Mouse (Mus musculus) thymus, postnatal 4 days (tissue): ENCODE results near the gene Psmc5.
"Not testable (repeated sequence)": the region's sequence is repeated elsewhere in the genome, so short reads cannot be mapped to it uniquely, and the experiment has no call there.

Experiments
- DNase-seq: peaks from one replicate; pipeline ENCODE4 v3.0.0; 2021

The Psmc5 gene

DNA sequence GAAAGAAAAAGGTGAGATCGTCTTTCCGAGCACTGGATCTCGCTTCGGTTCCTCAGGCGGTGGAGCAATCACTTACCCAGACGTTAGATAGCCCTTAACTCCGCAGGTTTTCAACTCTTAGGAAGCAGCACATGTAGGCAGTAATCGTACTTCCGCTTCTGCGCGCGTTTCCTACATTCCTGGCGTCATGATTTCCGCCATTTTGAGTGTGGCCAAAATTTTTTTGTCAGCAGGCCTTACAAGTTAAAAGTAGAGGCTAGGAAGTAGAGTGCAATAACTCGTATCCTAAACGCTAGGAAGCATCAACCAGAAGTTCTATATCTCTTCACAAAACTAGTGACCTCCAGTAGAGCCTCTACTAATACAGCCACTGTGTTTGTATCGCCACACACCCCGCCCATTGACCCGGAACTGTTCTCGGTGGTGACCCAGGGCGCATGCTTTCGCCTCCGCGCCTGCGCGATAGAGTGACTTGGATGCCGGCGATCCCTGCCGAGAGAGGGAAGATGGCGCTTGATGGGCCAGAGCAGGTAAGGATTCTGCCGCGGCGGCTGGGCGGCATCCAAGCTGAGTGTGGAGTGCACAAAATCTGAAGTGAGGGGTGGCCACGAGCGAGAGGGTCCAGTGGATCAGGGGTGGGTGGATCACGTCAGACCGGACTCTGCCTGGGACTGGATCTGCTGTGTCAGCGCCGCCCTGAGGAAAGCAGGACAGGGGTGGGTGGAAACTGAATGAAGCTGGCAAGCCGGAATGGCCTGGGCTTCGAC is at the start of gene Psmc5, which contains the start of gene Ftsj3:
Gene Psmc5, plus strand, starts transcription at position 470 of the 767 bp plus-strand sequence.
Gene Ftsj3, minus strand, starts transcription at position 395 of the 767 bp plus-strand sequence.
- peak; percentile 100 for DNase-seq

DNA sequence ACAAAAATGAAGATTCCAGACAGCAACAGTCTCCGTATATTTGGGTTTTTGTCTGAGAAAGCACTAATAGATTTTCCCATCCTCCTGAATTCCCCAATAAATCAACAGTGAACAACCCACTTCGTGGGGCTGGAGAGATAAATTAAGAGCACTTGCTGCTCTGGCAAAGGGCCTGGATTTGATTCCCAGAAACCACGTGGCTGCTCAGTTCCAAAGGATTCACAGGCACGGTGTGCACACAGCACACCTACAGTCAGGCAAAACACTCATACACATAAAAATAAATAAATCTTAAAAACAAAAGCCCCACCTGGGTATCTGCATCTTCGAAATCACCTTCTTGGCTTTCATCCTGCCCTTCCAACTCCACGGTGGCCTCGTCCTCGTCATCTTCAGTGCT is 43.2 kb upstream of the Psmc5 start:
- DNase-seq, result no peak

DNA sequence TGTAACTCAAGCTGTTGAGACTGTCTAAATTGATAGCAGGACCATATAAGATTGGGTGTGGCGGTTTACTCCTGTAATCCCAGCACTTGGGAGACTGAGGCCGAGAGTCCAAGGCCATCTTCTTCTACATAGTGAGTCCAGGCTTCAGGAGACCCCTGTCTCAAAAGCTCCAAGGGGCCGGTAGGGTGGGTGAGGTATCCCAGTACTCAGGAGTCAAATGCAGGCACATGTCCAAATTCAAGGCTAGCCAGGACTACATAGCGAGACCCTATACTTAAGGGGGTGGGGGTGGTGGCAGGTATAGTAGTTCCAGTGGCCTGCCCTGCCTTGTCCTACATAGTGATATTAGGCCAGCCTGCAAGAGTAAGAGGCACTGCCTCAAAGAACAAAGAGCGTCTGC is 41.1 kb upstream of the Psmc5 start:
- DNase-seq, result no peak

DNA sequence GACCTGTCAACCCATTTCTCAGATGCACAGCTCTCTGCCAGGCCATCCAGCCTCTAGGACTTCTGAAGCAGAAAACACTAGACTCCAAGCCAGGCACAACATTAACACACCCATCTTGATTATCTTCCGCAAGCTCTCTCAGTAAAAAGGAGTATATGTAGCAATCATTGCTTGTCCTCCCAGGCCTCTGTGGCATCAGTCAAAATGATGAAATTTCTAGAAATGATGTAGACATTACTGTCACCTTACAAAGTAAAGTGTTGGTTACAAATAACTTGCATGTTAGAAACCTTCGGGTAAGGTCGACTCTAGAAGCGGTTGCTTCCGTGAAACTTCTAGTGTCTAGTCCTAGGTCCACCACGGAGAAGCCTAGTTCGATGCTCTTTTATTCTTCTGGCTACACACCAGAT is 40.5 kb upstream of the Psmc5 start:
- DNase-seq, result no peak

DNA sequence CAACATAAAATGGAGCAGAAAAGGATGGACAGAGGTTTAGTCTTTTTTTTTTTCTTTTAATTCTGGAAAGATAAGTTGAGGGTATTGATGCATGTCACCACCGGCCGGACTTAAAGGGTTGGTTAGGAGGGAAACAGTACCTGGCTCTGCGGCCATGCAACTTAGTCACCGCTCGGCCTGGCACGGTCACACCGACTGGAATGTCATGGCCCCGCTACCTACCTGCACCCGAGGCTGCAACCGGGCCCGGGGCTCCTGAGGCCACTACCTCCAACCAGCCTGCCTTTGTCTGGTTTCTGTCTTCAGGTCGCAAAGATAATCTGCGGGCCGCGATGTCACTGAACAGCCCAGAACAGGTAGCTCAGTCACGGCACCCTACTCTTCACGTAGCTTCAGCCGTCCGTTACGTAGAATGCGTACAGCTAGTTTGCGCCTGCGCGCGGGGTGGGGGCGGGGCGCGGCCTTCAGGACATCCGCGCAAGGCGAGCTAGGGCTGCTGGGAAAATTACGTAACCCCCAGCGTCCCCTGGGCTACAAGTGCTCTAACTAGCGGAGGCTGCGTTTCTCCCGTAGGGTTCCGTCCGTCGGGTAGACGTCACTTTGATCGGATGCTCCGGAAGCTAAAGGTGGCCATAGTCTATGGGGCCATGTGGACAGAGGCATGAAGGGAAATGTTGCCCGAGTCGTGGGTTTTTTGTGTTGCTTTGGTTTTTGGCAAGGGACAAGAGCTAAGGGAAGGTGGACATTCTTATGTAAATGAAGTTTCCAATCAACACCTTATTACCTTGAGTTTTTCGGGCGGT is 39.8 kb upstream of the Psmc5 start, which contains the start of gene Ccdc47:
Gene Ccdc47, minus strand, starts transcription at position 418 of the 803 bp plus-strand sequence.
- DNase-seq, result peak; percentile 90

DNA sequence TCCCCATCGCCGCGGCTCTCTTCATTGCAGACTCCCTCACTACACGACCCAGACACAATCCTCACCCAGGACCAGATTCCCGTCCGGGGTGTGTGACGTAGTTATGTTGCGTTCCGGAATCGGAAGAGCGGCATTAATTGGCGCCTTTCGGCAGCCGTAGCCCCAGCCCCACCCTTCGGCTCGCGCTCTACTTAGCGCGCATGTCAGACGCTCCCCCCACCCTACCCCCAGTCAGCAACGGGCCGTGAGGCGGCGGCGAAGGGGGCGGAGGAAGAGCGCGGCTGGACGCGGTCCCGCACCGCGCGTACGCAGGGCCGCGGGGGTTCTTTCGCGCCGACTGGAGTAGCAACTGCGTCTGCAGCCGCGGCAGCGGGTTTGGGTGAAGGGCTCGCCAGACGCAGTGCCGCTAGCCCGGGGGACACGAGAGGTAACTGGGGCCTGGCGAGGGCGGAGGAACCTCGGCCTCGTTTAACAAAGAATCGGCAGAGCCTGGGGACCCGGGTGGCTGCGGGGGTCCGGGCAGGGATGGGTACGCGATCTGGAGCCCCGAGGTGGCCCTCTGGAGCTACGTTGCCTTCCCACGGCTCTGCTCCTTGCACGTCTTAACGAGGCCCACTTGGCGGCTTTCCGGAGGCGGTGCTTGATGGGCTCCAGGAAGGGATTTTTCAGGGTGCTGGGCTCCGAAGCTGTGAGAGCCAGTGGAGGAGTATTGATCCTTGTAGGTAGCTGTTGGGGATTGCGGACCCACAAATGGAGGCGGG is 39.0 kb upstream of the Psmc5 start, which contains the start of gene Ddx42:
Gene Ddx42, plus strand, starts transcription at position 197 of the 761 bp plus-strand sequence.
- peak; percentile 90 for DNase-seq

DNA sequence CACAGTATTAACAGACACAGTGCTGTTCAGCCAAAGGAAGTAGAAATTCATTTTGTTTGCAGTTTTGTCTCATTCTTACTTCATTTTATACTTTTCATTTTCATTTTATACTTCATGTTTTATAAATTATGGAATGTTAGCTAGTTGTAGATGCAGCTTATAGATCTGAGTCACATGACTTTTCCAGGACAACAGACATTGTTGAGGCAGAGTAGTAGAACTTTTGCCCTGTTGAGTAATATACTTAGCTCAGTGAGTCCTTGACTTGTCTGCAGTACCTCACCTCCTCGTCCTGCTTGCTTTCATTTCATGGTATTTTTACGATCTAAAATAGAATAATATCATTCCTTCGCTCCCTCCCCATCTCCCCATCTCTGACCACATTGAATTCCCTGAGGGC is 35.4 kb upstream of the Psmc5 start:
- no peak for DNase-seq

DNA sequence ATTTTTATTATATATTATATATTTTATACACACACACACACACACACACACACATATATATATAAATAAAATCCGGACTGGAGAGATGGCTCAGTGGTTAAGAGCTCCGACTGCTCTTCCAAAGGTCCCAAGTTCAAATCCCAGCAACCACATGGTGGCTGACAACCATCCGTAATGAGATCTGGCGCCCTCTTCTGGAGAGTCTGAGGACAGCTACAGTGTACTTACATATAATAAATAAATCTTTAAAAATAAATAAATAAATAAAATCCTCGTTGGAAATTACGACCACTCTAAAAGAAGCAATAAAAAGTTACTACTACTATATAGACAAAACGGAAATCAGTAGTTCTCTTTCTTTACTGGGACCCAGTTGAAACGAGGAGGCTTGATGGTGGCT is 22.0 kb upstream of the Psmc5 start:
- DNase-seq, result not testable (repeated sequence)

DNA sequence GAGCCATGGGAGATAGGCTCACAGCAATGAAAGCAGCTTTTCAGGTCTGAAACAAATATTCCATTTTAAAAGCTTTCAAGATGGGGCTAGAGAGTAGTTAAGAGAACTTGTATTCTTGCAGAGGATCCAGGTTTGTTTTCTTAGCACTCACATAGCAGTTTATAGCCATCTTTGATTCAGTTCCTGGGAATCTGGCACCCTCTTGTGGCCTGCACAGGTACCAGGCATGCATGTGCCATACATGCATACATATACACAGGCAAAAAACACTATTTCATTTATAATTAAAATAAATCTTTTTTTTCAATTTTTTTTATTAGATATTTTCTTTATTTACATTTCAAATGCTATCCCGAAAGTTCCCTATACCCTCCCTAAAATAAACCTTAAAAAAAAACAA is 9.1 kb upstream of the Psmc5 start:
- peak; percentile 65 for DNase-seq

DNA sequence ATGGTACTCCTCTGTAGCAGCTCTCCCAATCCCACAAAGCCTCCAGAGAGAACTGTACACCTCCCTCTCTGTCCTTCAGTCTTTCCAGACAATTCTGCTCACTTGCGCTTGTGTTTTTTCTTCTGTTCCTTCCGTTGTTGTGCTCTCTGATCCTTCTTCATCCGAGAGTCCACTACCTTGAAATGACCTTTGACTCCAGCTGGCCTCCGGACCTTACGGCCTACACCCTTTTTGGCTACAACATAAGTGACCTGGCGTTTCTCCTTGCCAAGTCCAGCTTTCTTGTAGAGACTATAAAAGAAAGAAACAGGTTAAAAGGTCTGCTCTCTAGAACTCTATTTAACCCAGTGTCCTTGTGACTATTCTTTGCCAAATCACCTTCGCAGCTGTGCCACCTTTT is 6.6 kb upstream of the Psmc5 start:
- no peak for DNase-seq

DNA sequence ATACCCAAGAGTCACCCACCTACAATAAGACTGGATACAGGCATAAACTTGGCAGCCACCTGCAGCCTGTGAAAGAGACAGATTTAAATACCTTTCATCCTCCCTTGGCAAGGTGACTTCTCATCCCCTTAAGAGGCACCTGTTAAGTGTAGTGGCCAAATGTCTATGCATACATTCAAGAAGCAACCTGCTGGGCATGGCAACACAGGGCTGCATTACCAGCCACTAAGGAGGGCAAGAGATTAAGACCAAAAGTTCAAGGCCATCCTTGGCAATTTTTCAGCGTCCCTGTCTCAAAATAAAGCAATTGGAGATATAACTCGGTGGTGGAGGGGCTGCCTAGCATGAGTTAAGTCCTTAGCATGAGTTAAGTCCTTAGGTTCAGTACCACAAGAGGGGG is 1.2 kb upstream of the Psmc5 start:
- DNase-seq, result no peak

DNA sequence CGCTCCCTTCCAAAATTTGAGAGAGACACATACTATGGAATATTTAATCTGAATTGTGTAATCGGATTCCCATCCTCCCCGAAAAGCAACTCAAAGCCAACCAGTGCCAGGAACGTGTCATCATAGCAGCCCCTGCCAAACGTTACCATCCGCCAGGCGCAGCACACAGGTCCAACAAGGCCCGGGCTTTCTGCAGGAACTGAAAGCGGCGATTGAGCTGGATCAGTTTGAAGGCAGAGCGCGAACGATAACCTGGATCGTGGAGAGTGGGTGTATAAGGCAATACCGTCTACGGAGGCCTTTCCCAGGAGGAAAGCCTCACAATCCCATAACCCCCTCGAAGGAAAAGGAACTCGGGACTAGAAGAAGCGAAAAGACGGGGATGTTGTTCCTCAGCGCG is 780 bp upstream of the Psmc5 start:
- no peak for DNase-seq

DNA sequence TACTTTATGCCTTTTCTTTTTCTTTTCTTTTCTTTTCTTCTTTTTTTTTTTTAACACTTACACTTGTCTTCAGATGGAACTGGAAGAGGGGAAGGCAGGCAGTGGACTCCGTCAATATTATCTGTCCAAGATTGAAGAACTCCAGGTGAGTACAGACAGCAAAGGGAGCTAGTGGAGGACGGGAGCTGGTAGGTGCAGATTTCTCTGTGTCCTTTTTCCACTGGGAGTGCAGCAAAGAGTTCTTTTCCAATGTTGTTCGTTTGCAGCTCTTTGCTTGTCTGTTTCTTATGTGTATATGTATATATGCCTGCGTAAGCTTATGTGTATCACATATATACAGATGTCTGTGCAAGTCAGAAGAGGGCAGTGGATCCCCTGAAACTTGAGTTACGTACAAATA is 821 bp downstream of the Psmc5 start:
- DNase-seq, result no peak

DNA sequence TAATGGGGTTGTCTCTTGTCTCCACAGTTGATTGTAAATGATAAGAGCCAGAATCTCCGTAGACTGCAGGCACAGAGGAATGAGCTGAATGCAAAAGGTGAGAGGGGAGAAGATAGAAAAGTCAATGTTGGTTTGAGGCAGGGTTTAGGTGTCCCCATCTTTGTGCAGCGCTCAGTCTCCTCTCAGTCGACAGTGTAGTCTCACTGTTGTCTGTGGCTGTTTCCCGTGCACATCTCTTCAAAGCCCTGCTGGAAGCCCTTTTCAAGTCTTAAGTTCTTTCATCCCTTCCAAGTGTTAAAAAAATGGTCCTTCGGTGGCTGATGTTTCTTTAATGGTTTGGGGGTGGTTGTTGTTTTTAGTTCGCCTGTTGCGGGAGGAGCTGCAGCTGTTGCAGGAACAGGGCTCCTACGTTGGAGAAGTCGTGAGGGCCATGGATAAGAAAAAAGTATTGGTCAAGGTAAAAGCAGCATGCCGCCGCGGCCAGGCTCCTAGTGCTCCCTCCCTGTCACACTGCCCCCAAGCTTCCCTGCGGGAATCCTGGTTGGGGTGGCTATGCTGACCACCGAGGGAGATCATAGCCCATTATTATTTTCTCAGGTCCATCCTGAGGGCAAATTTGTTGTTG is 5.0 kb downstream of the Psmc5 start:
- no peak for DNase-seq

DNA sequence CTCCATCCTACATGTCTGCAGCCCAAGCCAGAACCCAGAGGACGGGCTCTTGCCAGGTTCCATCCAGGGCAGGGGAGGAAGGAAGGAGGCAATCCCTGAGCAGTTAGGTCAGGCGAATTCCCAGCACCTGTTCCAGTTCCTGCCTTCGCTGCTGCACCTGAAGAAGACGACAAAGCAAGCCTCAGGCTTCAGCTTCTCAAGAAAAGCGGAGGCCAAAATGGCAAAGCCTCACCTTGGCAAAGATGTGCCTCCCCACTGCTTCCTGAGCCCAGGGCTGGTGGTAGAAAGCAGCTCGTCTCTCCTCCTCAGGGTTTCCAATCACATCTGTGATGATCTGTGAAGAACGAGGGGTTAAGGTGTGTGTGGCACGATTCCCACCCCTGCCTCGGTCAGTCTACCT is 8.0 kb downstream of the Psmc5 start:
- DNase-seq, result no peak

DNA sequence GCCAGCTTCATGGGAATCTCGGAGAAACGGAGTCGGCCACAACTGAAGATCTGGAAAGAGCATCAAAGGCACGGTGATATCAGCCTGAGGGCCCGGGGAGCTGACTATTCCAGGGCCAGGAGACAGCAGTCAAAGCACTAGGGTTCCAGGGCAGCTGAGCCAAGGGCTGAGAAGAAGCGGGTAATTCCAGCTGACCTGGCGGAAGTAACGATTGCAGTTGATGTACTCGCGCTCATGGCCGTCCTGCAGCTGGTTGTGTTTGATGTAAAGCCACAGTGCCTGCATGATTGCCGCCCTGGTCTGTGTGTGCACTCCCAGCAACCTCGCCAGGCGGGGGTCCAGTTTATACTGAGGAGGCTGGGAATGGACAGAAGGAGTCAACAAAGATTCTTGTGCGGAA is 9.0 kb downstream of the Psmc5 start:
- no peak for DNase-seq

DNA sequence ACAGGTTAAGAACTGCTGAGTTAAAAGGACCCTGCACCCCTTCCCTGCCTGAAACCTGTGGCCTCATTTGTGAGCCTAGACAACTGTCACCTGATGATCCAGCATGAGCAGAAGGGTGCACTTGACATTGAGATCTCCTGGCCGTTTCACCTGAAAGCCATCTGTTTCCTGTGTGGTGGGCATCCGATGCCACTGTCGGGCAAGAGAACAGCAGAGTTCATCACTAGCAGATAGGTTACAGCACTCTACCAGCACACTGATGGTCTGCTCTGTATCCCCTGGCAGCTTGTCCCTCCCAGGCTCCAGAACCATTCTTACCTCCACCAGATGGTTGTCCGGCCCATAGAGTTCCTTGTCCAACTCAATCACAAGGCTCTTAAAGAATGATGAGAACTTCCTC is 9.6 kb downstream of the Psmc5 start:
- DNase-seq, result no peak

DNA sequence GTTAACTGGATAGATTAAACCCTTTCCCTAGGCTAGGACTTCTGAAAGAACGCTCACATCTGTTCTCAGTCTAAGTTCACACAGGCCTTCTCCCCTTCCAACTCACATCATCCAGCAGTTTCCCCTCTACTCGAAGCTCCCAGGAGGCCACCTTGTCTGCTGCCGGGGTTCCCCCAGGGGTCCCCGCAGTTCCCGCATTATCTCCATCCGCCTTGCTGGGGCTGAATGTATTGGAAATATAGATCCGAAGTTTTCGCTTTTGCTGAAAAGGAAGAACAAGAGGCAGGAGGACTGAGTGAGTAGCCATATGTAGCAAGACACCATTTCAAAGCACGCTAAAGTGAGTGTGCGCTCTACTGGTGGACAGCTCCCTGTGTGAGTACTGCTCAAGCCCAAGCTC is 10.5 kb downstream of the Psmc5 start:
- DNase-seq, result no peak

DNA sequence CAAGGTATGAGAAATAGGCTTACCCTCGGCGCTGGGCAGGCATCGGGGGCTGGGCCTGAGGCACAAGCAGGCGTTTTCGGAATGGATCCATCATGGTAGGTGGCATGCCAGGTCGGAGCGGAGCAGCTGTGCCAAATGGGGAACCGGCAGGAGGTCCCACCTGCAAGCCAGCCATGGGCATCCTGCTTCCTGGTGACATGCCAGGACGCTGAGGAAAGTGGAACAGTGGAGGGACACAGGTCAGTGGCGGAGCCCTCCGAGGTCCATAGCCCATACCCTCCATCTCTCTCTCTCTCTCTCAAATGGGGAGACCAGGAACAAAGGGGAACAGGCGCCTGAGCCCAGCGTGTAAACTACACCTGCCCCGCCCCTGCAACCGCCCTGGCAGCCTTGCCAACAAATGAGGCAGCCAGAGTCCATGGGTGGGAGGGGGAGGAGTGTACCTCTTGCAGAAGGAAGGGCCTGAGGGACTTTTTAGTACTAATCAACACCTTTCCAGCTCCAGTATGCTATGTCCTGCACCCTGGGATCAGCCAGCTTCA is 11.4 kb downstream of the Psmc5 start:
- DNase-seq, result peak; percentile 47

DNA sequence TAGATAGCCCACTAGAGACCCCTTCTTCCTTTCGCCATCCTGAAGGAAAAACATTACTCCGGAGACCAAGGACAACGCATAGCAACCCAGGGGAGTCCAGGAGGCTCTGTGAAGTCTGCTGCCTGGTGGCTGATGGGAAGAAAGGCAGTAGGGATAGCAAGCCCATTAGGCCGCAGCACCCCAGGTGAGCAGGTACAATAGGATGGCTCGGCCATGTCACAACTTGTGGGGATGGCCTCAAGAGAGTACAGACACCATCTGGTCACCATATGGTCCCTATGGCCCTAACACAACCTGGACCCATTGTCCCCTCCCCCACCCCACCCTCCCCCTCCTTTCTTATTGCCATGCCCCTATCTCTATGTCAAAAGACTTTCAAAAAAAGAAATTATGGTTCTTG is 11.9 kb downstream of the Psmc5 start:
- DNase-seq, result no peak

DNA sequence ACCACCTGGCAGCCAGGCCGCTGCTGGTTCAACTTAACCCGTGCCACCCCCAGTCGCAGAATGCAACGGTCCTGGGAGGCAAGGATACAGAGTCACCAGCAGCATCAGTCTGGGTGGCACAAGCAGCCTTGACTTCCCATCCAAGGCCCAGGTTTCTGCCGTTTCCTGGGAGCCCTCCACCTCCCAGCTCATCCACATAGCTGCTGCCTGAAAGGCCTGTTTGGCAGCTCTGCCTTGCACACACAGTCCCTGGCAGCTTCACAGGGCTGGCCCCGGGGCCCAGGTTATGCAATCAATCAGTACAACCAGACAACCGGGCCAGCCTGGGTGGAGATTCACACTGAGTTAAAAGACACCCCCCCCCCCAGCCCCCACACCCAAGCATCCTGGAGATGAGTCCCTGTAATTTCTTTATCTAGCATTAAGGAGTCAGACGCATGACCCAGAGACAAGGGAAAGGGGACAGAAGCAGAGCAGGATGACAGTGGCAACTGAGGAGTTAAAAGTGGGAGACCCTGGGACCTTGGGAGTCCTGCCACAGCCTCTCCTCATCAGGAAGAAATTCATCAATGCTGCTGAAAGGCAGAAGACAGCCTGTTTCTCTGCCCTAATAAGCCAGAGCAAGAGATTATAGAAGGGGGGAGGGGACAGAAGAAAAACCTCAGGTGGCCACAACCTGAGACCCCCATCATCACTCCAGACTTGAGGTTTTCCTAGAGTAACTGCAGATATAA is 12.5 kb downstream of the Psmc5 start:
- peak; percentile 48 for DNase-seq

DNA sequence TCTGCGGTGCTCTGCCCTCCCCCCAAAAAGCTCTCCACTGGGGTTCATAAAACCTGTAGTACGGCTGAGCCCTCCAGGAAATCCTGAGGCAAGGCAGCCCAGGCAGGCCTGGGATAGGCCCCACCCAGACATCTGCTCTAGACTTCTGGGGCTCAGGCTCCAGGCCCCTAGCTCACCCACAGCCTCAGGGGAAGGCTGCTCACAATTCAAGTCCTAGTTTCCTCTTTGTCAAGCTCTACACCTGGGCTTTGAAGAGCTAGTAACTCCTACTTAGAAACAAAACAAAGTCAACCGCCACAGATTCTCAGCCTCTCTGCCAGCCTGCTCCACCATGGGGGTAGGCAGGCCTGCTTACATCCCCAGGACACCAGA is 13.1 kb downstream of the Psmc5 start:
- peak; percentile 77 for DNase-seq
